Mouse (Mus musculus) stomach, embryonic 16.5 days (tissue): ENCODE measurements around the gene Nudt14. TPM values are rescaled to one million over a fixed set of nuclear protein-coding genes. Genes with fewer than 3 reads are reported as not detected.
A peak's percentile ranks its signal among the peaks of the same experiment; 100 is the strongest.

Experiments
- ATAC-seq: fragments of 200-750 bp; cut with Nextera tagmentation; 2 replicates; pipeline ENCODE4 v1.8.0; 2017; ENCODE audit warnings: moderate number of reproducible peaks, moderate TSS enrichment; ENCODE audit not compliant: insufficient read depth, low FRiP score
- H3K27ac ChIP-seq: fragments of 300-500 bp; sonication (generic); 2 replicates; pipeline ENCODE4 v1.5.1; 2014; ENCODE audit warnings: low read length
- H3K27me3 ChIP-seq: fragments of 300-500 bp; sonication (generic); 2 replicates; pipeline ENCODE4 v1.6.1; 2014; ENCODE audit warnings: low read length, control low read depth, mixed read lengths; ENCODE audit not compliant: control insufficient read depth, insufficient read depth
- H3K36me3 ChIP-seq: fragments of 300-500 bp; sonication (generic); 2 replicates; pipeline ENCODE4 v1.6.1; 2014; ENCODE audit warnings: low read length; ENCODE audit not compliant: control insufficient read depth, insufficient read depth
- H3K4me1 ChIP-seq: fragments of 300-500 bp; sonication (generic); 2 replicates; pipeline ENCODE4 v1.6.1; 2014; ENCODE audit warnings: low read length, control low read depth, mixed read lengths; ENCODE audit not compliant: control insufficient read depth, insufficient read depth
- H3K4me2 ChIP-seq: fragments of 300-500 bp; sonication (generic); 2 replicates; pipeline ENCODE4 v1.6.1; 2014; ENCODE audit warnings: low read depth, low read length, mixed read lengths
- H3K4me3 ChIP-seq: fragments of 300-500 bp; sonication (generic); replicated peaks from 2 replicates; pipeline ENCODE4 v1.5.1; 2014; ENCODE audit warnings: mild to moderate bottlenecking, low read length
- H3K9ac ChIP-seq: fragments of 300-500 bp; sonication (generic); 2 replicates; pipeline ENCODE4 v1.6.1; 2014; ENCODE audit warnings: low read length
- H3K9me3 ChIP-seq: fragments of 300-500 bp; sonication (generic); replicated peaks from 2 replicates; pipeline ENCODE4 v1.6.1; 2016; ENCODE audit warnings: low read length, control low read depth; ENCODE audit not compliant: control insufficient read depth
- WGBS: fragments of 180-500 bp; shearing (Covaris S2); extraction: QIAGEN DNeasy Blood & Tissue Kit; methylation state at CpG from one replicate; pipeline ENCODE4 v1.1.7; 2014; 5-methylcytosine and 5-hydroxymethylcytosine counted together
- polyA plus RNA-seq: library from polyadenylated mRNA; unstranded; fragments of >200 nt; fragmentation: Nextera tagmentation; extraction: Ambion mirVana; gene quantifications from 2 replicates; pipeline ENCODE4 v1.2.1, GENCODE M21; 2015

Nudt14 gene
- polyA plus RNA-seq: 80.2 and 81.9 TPM in 2 replicates

GRCm38 (mm10) chr12:112941776-112942713 lies at the start of gene Nudt14:
Gene Nudt14, minus strand, starts transcription at chr12:112942124.
- 1% methylated on average over 58 of the region's 58 CpGs for WGBS

GRCm38 (mm10) chr12:112991444-112991843 lies 49.5 kb upstream of the Nudt14 start:
- WGBS: 80% methylated on average over 2 of the region's 2 CpGs
- ATAC-seq: no peak

More at GRCm38 (mm10) chr12:112941776-112942713, at the start of gene Nudt14:
- Histone ChIP-seq H3K9me3 (no peaks in the 10 kb centered on the region), H3K27me3 (no peaks in the 10 kb centered on the region), H3K4me2 (peak within 1 kb of the TSS; percentile 78), H3K27ac (peak within 1 kb of the TSS; percentile 85), H3K36me3 (no peaks in the 10 kb centered on the region), H3K4me1 (peaks cover 29% of the 10 kb centered on the region), H3K9ac (peak within 1 kb of the TSS; percentile 85), H3K4me3 (peak within 1 kb of the TSS; percentile 69)
- ATAC-seq: peak; percentile 89

GRCm38 (mm10) chr12:112990706-112991405 lies 48.9 kb upstream of the Nudt14 start:
- no peak overlapping the region for H3K4me3 ChIP-seq
- H3K27me3 ChIP-seq: no peaks in the 10 kb centered on the region
- no peaks in the 10 kb centered on the region for H3K9me3 ChIP-seq
- H3K27ac ChIP-seq: no peak overlapping the region
- H3K4me1 ChIP-seq: no peaks in the 10 kb centered on the region
- no peak overlapping the region for H3K4me2 ChIP-seq
- ATAC-seq: no peak
- WGBS: 75% methylated on average over 5 of the region's 5 CpGs
- no peak overlapping the region for H3K9ac ChIP-seq
- 0 out of 2 replicates have a peak, but pooled peaks cover 9% of the 10 kb centered on the region for H3K36me3 ChIP-seq

More at GRCm38 (mm10) chr12:112991444-112991843, 49.5 kb upstream of the Nudt14 start:
- Histone ChIP-seq H3K4me1 (no peaks in the 10 kb centered on the region), H3K9ac (no peak overlapping the region), H3K27me3 (no peaks in the 10 kb centered on the region), H3K27ac (no peak overlapping the region), H3K36me3 (0 out of 2 replicates have a peak, but pooled peaks cover 12% of the 10 kb centered on the region), H3K4me2 (no peak overlapping the region), H3K9me3 (no peaks in the 10 kb centered on the region), H3K4me3 (no peak overlapping the region)

- no peak for ATAC-seq
- Histone ChIP-seq H3K4me2 (no peak overlapping the region), H3K9me3 (no peaks in the 10 kb centered on the region), H3K4me1 (no peaks in the 10 kb centered on the region), H3K4me3 (no peak overlapping the region), H3K27ac (no peak overlapping the region), H3K36me3 (0 out of 2 replicates have a peak, but pooled peaks cover 9% of the 10 kb centered on the region), H3K27me3 (no peaks in the 10 kb centered on the region), H3K9ac (no peak overlapping the region)
- WGBS: 60% methylated on average over 6 of the region's 6 CpGs
Observed at GRCm38 (mm10) chr12:112987877-112988276, 46.0 kb upstream of the Nudt14 start.

GRCm38 (mm10) chr12:112985346-112985745 lies 43.4 kb upstream of the Nudt14 start:
- Histone ChIP-seq H3K9me3 (no peaks in the 10 kb centered on the region), H3K27ac (no peak overlapping the region), H3K4me2 (no peak overlapping the region), H3K4me3 (no peak overlapping the region), H3K27me3 (no peaks in the 10 kb centered on the region), H3K9ac (no peak overlapping the region), H3K4me1 (no peaks in the 10 kb centered on the region), H3K36me3 (0 out of 2 replicates have a peak, but pooled peaks cover 6% of the 10 kb centered on the region)
- ATAC-seq: no peak
- WGBS: 91% methylated on average over 6 of the region's 6 CpGs

GRCm38 (mm10) chr12:112982031-112982430 lies 40.1 kb upstream of the Nudt14 start:
- peaks cover 15% of the 10 kb centered on the region for H3K36me3 ChIP-seq
- 83% methylated on average over 2 of the region's 2 CpGs for WGBS
- H3K27ac ChIP-seq: no peak overlapping the region

DNA sequence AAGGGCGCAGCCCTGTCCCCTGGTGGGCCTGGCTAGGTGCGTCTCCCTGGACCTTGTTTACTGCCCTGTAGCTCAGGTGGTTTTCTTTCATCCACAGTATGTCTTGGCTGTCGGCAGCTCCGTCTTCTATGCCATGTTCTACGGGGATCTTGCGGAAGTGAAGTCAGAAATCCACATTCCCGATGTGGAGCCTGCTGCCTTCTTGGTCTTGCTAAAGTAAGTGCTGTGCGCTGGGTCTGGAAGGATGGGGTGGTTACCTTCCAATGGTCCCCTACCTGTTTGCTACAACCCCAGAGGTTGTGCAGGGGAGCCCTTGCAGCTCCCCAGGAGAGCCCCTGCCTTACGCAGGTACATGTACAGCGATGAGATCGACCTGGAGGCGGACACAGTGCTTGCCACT lies 35.2 kb upstream of the Nudt14 start:
- no peaks in the 10 kb centered on the region for H3K9me3 ChIP-seq
- H3K4me2 ChIP-seq: peak overlapping the region; percentile 91
- H3K36me3 ChIP-seq: peaks cover 10% of the 10 kb centered on the region
- peak; percentile 11; the same call in 1 of the 2 replicates for ATAC-seq
- no peaks in the 10 kb centered on the region for H3K27me3 ChIP-seq
- H3K9ac ChIP-seq: peak overlapping the region; percentile 86
- H3K27ac ChIP-seq: peak overlapping the region; percentile 65
- peak overlapping the region; percentile 72 for H3K4me3 ChIP-seq
- 40% methylated on average over 12 of the region's 12 CpGs for whole genome bisulfite sequencing
- H3K4me1 ChIP-seq: peaks cover 15% of the 10 kb centered on the region

More at GRCm38 (mm10) chr12:112982031-112982430, 40.1 kb upstream of the Nudt14 start:
- Histone ChIP-seq H3K4me3 (no peak overlapping the region), H3K9ac (no peak overlapping the region), H3K4me1 (peaks cover 6% of the 10 kb centered on the region; the same call in 1 of the 2 replicates), H3K27me3 (no peaks in the 10 kb centered on the region), H3K9me3 (no peaks in the 10 kb centered on the region), H3K4me2 (no peak overlapping the region)
- no peak for ATAC-seq

- H3K4me1 ChIP-seq: peaks cover 15% of the 10 kb centered on the region
- under 1% methylated on average over 74 of the region's 80 CpGs for WGBS
- peak within 1 kb of the TSS; percentile 86 for H3K9ac ChIP-seq
- no peaks in the 10 kb centered on the region for H3K27me3 ChIP-seq
- peak within 1 kb of the TSS; percentile 72 for H3K4me3 ChIP-seq
- H3K27ac ChIP-seq: peak within 1 kb of the TSS; percentile 65
- peak; percentile 95 for ATAC-seq
- H3K36me3 ChIP-seq: peaks cover 12% of the 10 kb centered on the region
- H3K4me2 ChIP-seq: peak within 1 kb of the TSS; percentile 91
- no peaks in the 10 kb centered on the region for H3K9me3 ChIP-seq
Observed at GRCm38 (mm10) chr12:112976371-112977073, 34.6 kb upstream of the Nudt14 start, which contains the start of gene Btbd6. Gene Btbd6, plus strand, starts transcription at chr12:112976482.
